Mouse (Mus musculus): ENCODE results near the gene Tubb3.
"Not testable (repeated sequence)": the region's sequence is repeated elsewhere in the genome, so short reads cannot be mapped to it uniquely, and the experiment has no call there.

Gene Tubb3

DNA sequence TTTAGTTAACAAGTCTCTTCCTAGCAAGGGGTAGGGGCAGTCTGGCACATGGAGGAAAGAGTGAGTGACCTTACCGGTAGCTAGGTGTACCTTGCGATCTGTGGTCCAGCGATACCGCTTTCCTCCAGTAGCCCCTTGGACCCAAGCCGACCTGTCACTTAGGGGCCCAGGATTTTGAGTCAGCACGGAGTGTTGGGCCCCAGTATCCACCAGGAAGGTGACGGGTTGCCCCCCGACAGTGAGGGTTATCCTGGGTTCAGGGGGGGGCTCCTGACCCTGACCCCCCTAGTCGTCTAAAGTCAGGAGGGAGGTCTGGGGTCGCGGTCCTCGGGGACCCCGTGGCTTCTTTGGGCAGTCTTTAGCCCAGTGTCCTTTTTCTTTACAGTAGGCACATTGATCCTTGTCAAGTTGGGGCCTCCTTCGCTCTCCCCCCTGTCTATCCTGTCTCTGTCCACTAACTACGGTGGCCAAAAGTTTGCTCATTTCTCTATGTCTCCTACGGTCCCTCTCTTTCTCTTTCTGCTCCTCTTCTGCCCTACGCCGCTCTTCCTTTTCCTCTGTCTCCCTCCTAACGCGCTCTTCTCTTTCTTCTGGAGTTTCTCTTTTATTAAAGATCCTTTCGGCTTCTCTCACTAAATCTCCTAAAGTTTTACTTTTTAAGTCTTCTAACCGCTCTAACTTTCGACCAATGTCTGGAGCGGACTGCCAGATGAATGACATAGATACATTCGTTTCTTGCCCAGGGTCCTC, 20.6 kb downstream of the Tubb3 start:
- no peak for DNase-seq (ENCODE audit: low spot score in 2 of 2)

DNA sequence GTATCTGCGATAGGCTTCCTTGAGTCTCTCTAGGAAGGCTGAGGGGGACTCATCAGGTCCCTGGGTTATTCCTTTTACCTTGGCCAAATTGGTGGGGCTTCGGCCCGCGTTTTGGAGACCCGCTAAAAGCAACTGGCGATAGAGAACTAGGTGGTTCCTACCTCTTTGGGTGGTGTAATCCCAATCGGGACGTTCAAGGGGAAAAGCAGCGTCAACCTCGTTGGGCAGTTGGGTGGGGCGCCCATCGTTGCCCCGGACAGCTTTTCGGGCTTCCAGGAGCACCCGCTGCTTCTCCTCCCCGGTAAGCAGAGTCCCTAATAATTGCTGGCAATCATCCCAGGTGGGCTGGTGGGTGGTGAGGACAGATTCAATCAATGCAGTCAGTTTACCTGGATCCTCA, 21.2 kb downstream of the Tubb3 start:
- no peak for DNase-seq (ENCODE audit: low spot score in 2 of 2)

DNA sequence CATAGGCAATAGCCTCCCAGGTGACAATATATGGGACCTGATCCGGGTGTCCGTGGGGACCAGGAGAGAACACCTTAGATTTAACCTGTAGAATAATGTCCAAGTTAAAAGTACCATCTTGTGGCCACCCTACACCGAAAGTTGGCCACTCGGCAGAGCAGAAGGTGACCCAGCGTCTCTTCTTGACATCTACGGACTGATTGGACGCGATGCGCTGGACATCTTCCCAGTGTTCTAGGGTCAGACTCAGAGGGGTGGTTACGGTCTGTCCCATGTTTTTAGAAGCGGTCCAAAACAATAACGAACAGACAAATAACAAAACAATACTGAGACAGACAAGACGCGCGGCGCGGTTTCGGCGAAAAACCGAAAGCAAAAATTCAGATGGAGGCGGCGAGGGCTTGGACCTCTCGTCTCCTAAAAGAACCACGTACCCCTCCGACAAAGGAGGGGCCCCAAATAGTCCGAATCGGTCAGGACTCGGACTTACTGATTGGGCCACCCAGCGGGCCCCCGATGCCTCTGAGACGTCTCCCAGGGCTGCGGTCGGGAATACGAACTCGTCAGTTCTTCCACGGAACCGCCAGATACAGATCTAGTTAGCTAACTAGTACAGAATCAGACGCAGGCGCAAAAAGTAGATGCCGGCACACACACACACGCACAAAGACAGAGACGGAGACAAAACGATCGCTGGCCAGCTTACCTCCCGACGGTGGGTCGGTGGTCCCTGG, 22.2 kb downstream of the Tubb3 start:
- not testable (repeated sequence) for DNase-seq (ENCODE audit: low spot score in 2 of 2)

DNA sequence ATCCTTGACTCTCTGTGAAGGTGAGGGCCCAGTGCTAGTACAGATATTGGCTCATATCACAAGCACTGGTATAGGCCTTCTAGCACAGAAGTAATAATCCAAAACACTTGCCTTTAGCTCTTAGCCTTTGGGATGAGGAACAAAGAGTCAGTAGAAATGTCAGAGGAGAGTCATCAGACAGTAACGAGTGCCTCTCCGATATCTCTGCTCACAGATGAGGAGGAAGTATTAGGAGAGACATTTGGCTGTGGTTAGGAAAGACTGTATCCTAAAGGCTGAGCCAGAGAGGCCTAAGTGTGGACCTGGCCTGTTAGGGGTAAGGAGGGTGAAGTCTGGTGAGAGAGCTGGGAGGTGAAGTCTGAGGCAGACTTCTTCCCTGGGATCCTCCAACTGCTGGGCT, 30.6 kb downstream of the Tubb3 start:
- DNase-seq (ENCODE audit: low spot score in 2 of 2) = no peak

DNA sequence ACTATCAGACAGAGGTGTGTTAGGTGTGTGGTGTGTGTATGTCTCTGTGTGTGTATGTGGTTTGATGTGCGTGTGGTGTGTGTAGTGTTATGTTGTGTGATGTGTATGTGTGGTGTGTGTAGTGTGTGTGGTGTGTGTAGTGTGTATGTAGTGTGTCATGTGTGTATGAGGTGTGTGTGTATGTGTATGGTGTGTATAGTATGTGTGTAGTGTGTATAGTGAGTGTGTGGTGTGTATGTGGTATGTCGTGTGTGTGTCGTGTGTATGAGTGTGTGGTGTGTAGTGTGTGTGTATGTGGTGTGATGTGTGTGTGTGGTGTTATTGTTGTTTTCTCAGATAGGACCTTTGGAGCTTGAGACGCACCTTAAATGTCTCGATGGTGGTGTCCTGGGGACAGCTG, 31.1 kb downstream of the Tubb3 start:
- DNase-seq (ENCODE audit: low spot score in 2 of 2) = no peak

DNA sequence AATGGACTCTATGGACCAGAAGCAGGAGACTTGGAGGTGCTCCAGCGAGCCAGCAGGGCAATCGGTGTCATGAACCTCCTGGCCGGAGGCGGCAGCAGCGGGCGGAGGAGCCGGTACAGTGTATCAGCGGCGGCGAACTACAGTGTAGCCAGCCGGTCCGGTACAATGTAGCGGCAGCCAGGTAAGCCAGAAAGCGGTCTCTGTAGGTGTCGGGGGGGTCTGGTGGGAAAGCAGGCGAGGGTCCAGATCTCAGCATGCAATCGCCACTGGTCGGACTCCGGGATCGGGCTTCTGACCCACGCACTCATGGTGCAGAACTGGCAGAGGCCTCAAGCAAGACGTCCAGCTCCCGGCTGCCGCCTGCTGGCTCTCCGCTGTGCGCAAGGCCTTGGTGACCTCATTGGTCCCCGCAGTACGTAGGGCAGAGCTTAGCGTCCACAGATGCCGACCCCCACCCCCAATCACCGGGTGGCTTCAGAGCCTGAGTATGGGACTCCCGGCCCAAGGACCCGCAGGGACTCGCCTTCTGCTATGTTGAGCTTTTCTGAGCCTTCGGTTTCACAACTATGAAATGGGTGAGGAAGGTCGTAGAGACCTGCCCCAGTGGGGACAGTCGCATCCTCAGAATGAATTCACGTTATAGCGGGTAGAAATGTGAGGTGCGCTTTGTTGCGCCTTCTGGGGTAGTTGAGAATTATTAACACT, 31.8 kb downstream of the Tubb3 start:
- DNase-seq (ENCODE audit: low spot score in 2 of 2) = peak; percentile 88 to 89

DNA sequence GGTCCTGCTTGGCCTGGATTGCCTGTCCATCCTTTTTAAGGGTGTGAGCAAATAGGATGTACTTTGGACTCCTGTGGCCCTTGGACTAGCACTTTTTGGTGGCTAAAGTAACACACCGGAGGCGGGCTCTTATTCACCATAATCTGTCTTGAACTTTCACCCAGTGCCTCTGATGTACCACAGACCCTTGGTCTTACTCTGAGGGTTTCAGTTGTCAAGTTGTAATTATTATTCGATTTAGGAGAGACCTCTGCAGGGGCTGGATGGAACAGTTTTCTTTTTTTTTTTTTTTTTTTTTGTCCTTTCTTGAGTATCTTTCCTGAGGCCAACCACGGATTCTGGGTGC, 32.3 kb downstream of the Tubb3 start:
- no peak for DNase-seq (ENCODE audit: low spot score in 2 of 2)

DNA sequence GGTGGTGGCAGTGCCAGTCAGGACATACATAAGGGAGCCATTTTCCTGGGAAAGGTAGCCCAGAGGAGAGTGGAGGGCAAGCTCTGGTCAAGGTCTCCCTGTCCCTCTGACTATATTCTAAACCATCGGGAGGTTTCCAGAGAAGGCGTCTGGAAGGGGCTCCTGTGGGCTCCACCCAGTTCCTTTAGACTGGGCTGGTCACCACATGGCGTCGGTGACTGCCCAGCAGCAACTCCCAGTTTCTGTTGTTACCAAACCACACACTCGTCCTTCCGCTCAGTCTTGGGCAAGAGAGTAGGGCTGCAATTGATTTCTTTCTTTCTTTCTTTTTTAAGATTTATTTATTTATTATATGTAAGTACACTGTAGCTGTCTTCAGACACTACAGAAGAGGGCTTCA, 32.9 kb downstream of the Tubb3 start:
- DNase-seq (ENCODE audit: low spot score in 2 of 2) = no peak

DNA sequence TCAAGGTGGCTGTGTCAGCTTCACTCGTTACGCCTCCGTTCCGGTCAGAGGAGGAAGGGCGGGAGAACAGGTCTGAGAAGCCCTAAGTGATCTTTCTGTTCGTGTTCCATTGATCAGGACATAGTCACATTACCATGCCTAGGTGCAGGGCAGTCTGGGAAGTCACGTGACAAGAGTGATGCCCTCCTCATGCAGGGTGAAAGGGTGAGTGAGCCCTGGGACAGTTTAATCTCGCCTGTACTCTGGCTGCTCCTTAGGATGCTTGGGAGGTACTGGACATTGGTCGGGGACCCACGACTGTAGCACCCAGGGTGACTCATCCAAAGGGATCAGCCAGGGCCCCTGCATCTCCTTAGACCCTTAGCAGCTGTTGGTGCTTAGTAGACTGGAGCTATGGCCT, 34.8 kb downstream of the Tubb3 start:
- no peak for DNase-seq (ENCODE audit: low spot score in 2 of 2)

DNA sequence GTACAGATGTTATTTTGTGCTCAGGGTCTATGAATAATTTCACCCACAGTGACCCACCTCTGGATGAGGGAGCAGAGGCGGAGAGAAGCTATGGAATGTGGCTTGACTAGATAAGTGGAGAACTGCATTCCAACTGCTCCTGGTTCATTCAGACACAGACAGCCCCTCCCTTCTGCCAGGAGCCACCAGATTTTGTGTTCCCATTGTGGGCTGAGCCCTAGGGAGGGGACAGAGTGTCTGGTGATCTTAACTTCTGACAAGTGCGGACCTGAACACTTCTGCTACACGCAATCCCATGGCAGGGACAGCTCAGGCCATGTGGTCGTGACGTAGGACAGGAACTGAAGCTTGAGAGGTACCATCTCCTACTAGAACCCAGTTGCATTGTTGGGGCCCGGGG, 35.6 kb downstream of the Tubb3 start:
- DNase-seq (ENCODE audit: low spot score in 2 of 2) = no peak

DNA sequence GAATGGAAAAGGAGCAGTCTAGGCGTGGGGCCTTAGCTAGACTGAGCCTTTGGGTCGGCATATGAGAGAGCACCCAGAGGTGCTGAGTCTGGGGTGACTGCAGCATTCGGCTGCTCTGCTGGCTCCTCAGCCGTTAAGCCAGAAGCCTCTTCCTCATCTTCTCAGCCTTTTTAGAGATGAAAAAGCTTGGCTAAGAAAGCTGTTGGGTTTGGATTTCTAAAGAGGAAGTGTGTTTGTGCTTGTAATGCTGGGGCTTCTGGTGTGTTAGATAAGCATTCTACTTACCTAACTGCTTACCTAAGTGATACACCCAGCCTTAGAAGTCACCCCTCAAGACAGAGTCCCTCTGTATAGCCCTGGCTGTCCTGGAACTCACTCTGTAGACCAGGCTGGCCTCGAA, 39.6 kb downstream of the Tubb3 start:
- no peak for DNase-seq (ENCODE audit: low spot score in 2 of 2)

DNA sequence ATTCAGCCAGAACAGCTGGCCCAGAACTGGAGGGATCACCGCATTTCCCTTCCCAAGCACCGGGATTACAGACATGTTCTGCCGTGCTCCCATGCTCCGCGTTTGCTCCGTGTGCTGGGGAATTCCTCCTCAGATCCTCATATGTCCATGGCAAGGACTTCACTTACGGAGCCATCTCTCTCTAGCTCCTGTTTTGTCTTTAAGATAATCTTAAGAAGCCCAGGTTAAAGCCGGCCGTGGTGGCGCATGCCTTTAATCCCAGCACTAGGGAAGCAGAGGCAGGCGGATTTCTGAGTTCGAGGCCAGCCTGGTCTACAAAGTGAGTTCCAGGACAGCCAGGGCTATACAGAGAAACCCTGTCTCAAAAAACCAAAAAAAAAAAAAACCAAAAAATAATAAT, 40.5 kb downstream of the Tubb3 start:
- DNase-seq (ENCODE audit: low spot score in 2 of 2) = not testable (repeated sequence)

DNA sequence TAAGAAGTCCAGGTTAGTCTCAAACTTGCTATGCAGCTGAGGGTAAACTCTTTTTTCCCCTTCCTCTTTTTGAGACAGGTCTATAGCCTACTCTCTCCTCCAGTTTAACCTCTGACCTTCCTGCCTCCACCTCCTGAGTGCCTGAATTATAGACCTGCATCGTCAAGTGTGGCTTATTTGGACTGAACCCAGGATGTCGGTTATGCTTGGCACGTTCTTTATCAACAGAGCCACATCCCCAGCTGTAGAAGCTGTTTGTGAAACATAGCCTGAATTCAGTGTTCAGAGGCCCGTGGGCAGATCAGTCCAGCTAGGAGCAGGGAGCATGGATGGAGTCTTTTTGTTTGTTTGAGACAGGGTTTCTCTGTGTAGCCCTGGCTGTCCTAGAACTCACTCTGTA, 40.9 kb downstream of the Tubb3 start:
- no peak for DNase-seq (ENCODE audit: low spot score in 2 of 2)

DNA sequence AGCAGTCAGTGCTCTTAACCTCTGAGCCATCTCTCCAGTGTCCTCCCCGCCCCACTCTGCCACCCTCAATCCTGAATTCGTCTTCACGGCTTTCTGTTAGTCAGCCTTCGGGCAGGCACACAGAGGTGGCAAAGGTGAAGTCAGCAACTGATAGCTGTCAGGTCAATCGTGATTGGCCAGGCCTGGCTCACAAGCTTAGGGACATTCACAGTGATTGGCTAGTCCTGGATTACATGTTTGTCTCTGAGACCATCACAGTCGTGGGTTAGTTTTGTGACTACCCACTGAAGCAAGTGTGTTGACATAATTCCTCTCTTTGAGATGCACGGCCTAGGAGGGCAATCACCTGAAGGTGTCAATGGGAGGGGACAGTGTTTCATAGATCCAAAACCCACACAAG, 42.1 kb downstream of the Tubb3 start:
- DNase-seq (ENCODE audit: low spot score in 2 of 2) = no peak

DNA sequence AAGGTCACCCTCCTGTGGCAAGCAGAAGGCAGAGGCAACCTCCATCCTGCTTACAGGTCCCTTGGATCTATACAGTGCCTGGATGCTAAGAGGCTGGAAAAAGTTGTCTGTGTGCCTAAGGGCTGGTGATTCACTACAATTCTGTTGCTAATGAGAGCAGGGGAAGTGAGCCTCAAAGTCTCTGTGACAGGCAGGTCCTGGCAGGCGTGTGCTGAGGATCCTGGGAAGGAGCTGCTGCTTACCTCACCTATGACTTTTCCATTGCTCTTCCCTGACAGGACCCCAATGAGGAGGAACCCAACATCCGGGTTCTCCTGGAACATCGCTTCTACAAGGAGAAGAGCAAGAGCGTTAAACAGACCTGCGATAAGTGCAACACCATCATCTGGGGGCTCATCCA, 42.7 kb downstream of the Tubb3 start:
- no peak for DNase-seq (ENCODE audit: low spot score in 2 of 2)

DNA sequence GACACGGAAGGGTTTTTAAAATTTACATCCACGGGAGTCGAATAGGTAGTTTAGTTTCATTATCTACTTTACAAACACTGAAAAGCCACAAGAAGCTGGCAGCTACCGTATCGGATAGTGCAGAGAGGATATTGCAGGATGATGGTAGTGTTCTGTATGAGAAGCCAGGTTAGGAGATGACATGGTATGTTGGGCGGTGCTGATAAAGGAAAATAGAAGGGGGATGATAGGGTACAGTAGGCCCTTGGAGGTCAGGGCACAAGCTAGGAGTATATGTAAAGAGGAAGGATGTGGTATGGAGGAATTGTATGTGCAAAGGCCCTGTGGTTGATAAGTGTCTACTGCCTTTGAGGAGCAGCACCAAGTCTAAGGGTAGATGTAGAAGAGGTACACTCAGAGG, 43.3 kb downstream of the Tubb3 start:
- no peak for DNase-seq (ENCODE audit: low spot score in 2 of 2)

DNA sequence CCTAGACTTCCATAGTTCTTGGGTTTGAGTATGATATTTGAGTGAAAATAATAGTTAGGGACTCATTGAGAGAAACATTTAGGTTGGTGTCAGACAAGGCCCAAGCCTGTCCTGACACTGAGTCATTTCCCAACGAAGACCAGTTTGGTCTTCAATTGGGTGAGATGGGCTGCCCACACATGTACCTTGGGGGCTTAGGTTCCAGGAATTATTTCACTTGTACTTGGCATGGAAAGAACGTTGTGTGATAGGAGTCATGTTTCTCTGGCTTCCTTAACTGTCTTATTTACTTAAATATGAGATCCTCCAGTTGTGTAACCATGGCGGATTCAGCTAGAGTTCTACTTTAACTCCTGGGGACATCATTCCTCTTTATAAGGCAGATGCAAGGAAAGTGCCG, 52.4 kb downstream of the Tubb3 start:
- DNase-seq (ENCODE audit: low spot score in 2 of 2) = no peak

DNA sequence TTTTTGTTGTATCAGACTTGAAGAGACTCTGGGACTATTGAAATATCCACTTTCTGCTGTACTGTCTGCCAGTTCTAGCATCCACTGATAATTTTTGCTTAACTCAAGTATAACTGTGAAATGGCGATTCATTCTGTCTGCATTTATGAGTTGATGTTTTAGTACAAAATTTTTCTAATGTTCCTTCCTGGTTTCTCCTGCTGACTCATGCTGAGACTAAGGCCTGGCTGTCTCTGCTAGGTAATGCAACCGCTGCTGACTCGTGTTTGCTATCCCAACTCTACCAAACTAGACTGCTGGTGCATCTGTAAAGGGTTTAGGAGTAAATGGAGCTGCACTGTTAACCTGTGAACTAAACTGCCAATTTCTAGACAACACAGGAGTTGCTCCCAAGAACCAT, 56.3 kb downstream of the Tubb3 start:
- DNase-seq (ENCODE audit: low spot score in 2 of 2) = no peak

All from right cerebral cortex, postnatal 36 days (tissue).